Mouse (Mus musculus): Measurements from ENCODE around the gene Coro1a.
"Not testable (repeated sequence)": the region's sequence is repeated elsewhere in the genome, so short reads cannot be mapped to it uniquely, and the experiment has no call there.

The Coro1a gene

GRCm38 (mm10) chr7:126704121-126704980, 3.2 kb downstream of the Coro1a start:
- DNase-seq = peak; percentile 82

GRCm38 (mm10) chr7:126703757-126704077, 3.9 kb downstream of the Coro1a start:
- DNase-seq = no peak

- no peak for DNase-seq
Observed at GRCm38 (mm10) chr7:126702861-126703756, 4.5 kb downstream of the Coro1a start.

GRCm38 (mm10) chr7:126702358-126702757, 5.2 kb downstream of the Coro1a start:
- no peak for DNase-seq

GRCm38 (mm10) chr7:126701559-126702357, 5.8 kb downstream of the Coro1a start:
- no peak for DNase-seq

- peak; percentile 95 for DNase-seq
Observed at GRCm38 (mm10) chr7:126701070-126701469, 6.5 kb downstream of the Coro1a start.

- no peak for DNase-seq
Observed at GRCm38 (mm10) chr7:126700063-126701015, 7.2 kb downstream of the Coro1a start.

- no peak for DNase-seq
Observed at GRCm38 (mm10) chr7:126697838-126698237, 9.7 kb downstream of the Coro1a start.

GRCm38 (mm10) chr7:126696886-126697285, 10.7 kb downstream of the Coro1a start:
- no peak for DNase-seq

GRCm38 (mm10) chr7:126696303-126696702, 11.3 kb downstream of the Coro1a start:
- no peak for DNase-seq

- peak; percentile 96 for DNase-seq
Observed at GRCm38 (mm10) chr7:126695631-126696207, 11.9 kb downstream of the Coro1a start, which contains the start of gene Slx1b. TSS of gene Slx1b (minus strand) at chr7:126695784.

GRCm38 (mm10) chr7:126695210-126695611, 12.4 kb downstream of the Coro1a start, which contains the start of gene Bola2:
TSS of gene Bola2 (plus strand) at chr7:126695401.
- DNase-seq = peak; percentile 82

- DNase-seq = no peak
Observed at GRCm38 (mm10) chr7:126694441-126695051, 13.0 kb downstream of the Coro1a start.

- no peak for DNase-seq
Observed at GRCm38 (mm10) chr7:126693781-126694180, 13.8 kb downstream of the Coro1a start.

- DNase-seq = peak; percentile 93
Observed at GRCm38 (mm10) chr7:126693256-126693655, 14.3 kb downstream of the Coro1a start.

GRCm38 (mm10) chr7:126692426-126692825, 15.2 kb downstream of the Coro1a start:
- DNase-seq = no peak

GRCm38 (mm10) chr7:126691676-126692075, 15.9 kb downstream of the Coro1a start:
- DNase-seq = no peak

GRCm38 (mm10) chr7:126690737-126691136, 16.9 kb downstream of the Coro1a start:
- DNase-seq = no peak

- no peak for DNase-seq
Observed at GRCm38 (mm10) chr7:126689021-126689420, 18.6 kb downstream of the Coro1a start.

GRCm38 (mm10) chr7:126688156-126688555, 19.4 kb downstream of the Coro1a start:
- DNase-seq = not testable (repeated sequence)

GRCm38 (mm10) chr7:126681221-126681620, 26.4 kb downstream of the Coro1a start:
- DNase-seq = peak; percentile 54
